Mouse (Mus musculus) lung, embryonic 15.5 days (tissue): ENCODE measurements around the gene Gtpbp6. TPM values are rescaled to one million over a fixed set of nuclear protein-coding genes. Genes with fewer than 3 reads are reported as not detected.
"Not testable (repeated sequence)": the region's sequence is repeated elsewhere in the genome, so short reads cannot be mapped to it uniquely, and the experiment has no call there.

ENCODE experiments used
- ATAC-seq: fragments of 200-750 bp; cut with Nextera tagmentation; 2 replicates; pipeline ENCODE4 v1.8.0; 2017; ENCODE audit warnings: moderate number of reproducible peaks, borderline replicate concordance; ENCODE audit not compliant: low FRiP score, low TSS enrichment; ENCODE audit errors: extremely low read depth
- H3K27ac ChIP-seq: fragments of 300-500 bp; sonication (generic); 2 replicates; pipeline ENCODE4 v1.5.1; 2015; ENCODE audit warnings: moderate library complexity, mild to moderate bottlenecking, inconsistent platforms
- H3K27me3 ChIP-seq: fragments of 300-500 bp; sonication (generic); 2 replicates; pipeline ENCODE4 v1.6.1; 2015; ENCODE audit warnings: inconsistent platforms
- H3K36me3 ChIP-seq: fragments of 300-500 bp; sonication (generic); 2 replicates; pipeline ENCODE4 v1.6.1; 2015; ENCODE audit warnings: inconsistent platforms
- H3K4me1 ChIP-seq: fragments of 300-500 bp; sonication (generic); 2 replicates; pipeline ENCODE4 v1.6.1; 2015; ENCODE audit warnings: inconsistent platforms
- H3K4me2 ChIP-seq: fragments of 300-500 bp; sonication (generic); 2 replicates; pipeline ENCODE4 v1.6.1; 2015; ENCODE audit warnings: inconsistent platforms, mild to moderate bottlenecking, moderate library complexity
- H3K4me3 ChIP-seq: fragments of 300-500 bp; sonication (generic); 2 replicates; pipeline ENCODE4 v1.5.1; 2015; ENCODE audit warnings: mild to moderate bottlenecking, inconsistent platforms
- H3K9ac ChIP-seq: fragments of 300-500 bp; sonication (generic); 2 replicates; pipeline ENCODE4 v1.6.1; 2015; ENCODE audit warnings: inconsistent platforms
- H3K9me3 ChIP-seq: fragments of 300-500 bp; sonication (generic); 2 replicates; pipeline ENCODE4 v1.6.1; 2016; ENCODE audit warnings: inconsistent platforms
- WGBS: fragments of 180-500 bp; shearing (Covaris S2); methylation state at CpG from one replicate; pipeline ENCODE4 v1.1.7; 2015; 5-methylcytosine and 5-hydroxymethylcytosine counted together
- polyA plus RNA-seq: library from polyadenylated mRNA; unstranded; fragments of >200 nt; fragmentation: Nextera tagmentation; extraction: Ambion mirVana; gene quantifications from 2 replicates; pipeline ENCODE4 v1.2.1, GENCODE M21; 2015

Gene Gtpbp6
- polyA plus RNA-seq, result 37.5 and 37.6 TPM in 2 replicates

- peak within 1 kb of the TSS; percentile 98 for H3K27ac ChIP-seq
- under 1% methylated on average over 66 of the region's 71 CpGs for whole genome bisulfite sequencing
- ATAC-seq, result peak; percentile 88
- H3K4me2 ChIP-seq, result peak within 1 kb of the TSS; percentile 84
- H3K4me1 ChIP-seq, result peaks cover 14% of the 10 kb centered on the region
- H3K36me3 ChIP-seq, result peaks cover 38% of the 10 kb centered on the region
- peak within 1 kb of the TSS; percentile 79 for H3K9ac ChIP-seq
- no peaks in the 10 kb centered on the region for H3K9me3 ChIP-seq
- H3K27me3 ChIP-seq, result no peaks in the 10 kb centered on the region
- H3K4me3 ChIP-seq, result peak within 1 kb of the TSS; percentile 78
Observed at GRCm38 (mm10) chr5:110107581-110108304, at the start of gene Gtpbp6. Gtpbp6 (minus strand) TSS chr5:110108197.

- H3K4me2 ChIP-seq, result no peak overlapping the region
- WGBS, result 83% methylated on average over 5 of the region's 5 CpGs
- H3K4me1 ChIP-seq, result no peaks in the 10 kb centered on the region
- H3K9ac ChIP-seq, result no peak overlapping the region
- no peak overlapping the region for H3K27ac ChIP-seq
- no peaks in the 10 kb centered on the region for H3K9me3 ChIP-seq
- peaks cover 48% of the 10 kb centered on the region for H3K36me3 ChIP-seq
- ATAC-seq, result no peak
- no peak overlapping the region for H3K4me3 ChIP-seq
- no peaks in the 10 kb centered on the region for H3K27me3 ChIP-seq
Observed at GRCm38 (mm10) chr5:110143007-110143406, 35.0 kb upstream of the Gtpbp6 start.

GRCm38 (mm10) chr5:110142309-110142708 is 34.3 kb upstream of the Gtpbp6 start:
- Histone ChIP-seq H3K9me3 (no peaks in the 10 kb centered on the region), H3K4me3 (no peak overlapping the region), H3K27me3 (no peaks in the 10 kb centered on the region), H3K27ac (no peak overlapping the region), H3K4me2 (no peak overlapping the region), H3K9ac (no peak overlapping the region), H3K4me1 (no peaks in the 10 kb centered on the region), H3K36me3 (peaks cover 41% of the 10 kb centered on the region)
- ATAC-seq, result no peak
- WGBS, result 80% methylated on average over 2 of the region's 2 CpGs

GRCm38 (mm10) chr5:110140424-110140823 is 32.4 kb upstream of the Gtpbp6 start:
- Histone ChIP-seq H3K9me3 (no peaks in the 10 kb centered on the region), H3K27ac (no peak overlapping the region), H3K9ac (no peak overlapping the region), H3K4me3 (no peak overlapping the region), H3K4me1 (0 out of 2 replicates have a peak, but pooled peaks cover 2% of the 10 kb centered on the region), H3K4me2 (no peak overlapping the region), H3K27me3 (no peaks in the 10 kb centered on the region), H3K36me3 (peaks cover 25% of the 10 kb centered on the region)
- WGBS, result 86% methylated on average over 7 of the region's 7 CpGs
- ATAC-seq, result no peak

GRCm38 (mm10) chr5:110139325-110139724 is 31.3 kb upstream of the Gtpbp6 start:
- Histone ChIP-seq H3K9ac (no peak overlapping the region), H3K27ac (no peak overlapping the region), H3K27me3 (no peaks in the 10 kb centered on the region), H3K36me3 (peaks cover 15% of the 10 kb centered on the region), H3K4me2 (no peak overlapping the region), H3K4me1 (0 out of 2 replicates have a peak, but pooled peaks cover 2% of the 10 kb centered on the region), H3K4me3 (no peak overlapping the region), H3K9me3 (no peaks in the 10 kb centered on the region)
- WGBS, result 91% methylated on average over 3 of the region's 3 CpGs
- ATAC-seq, result no peak

GRCm38 (mm10) chr5:110137816-110138215 is 29.8 kb upstream of the Gtpbp6 start:
- WGBS, result 91% methylated on average over 3 of the region's 3 CpGs
- no peak overlapping the region for H3K4me3 ChIP-seq
- no peaks in the 10 kb centered on the region for H3K27me3 ChIP-seq
- no peak overlapping the region for H3K27ac ChIP-seq
- H3K4me1 ChIP-seq, result 0 out of 2 replicates have a peak, but pooled peaks cover 2% of the 10 kb centered on the region
- no peak overlapping the region for H3K4me2 ChIP-seq
- H3K9ac ChIP-seq, result no peak overlapping the region
- no peaks in the 10 kb centered on the region for H3K9me3 ChIP-seq
- ATAC-seq, result no peak
- H3K36me3 ChIP-seq, result peaks cover 8% of the 10 kb centered on the region

GRCm38 (mm10) chr5:110136087-110136464 is 28.1 kb upstream of the Gtpbp6 start:
- no peaks in the 10 kb centered on the region for H3K27me3 ChIP-seq
- 4% methylated on average over 18 of the region's 18 CpGs for WGBS

GRCm38 (mm10) chr5:110135293-110136086 is 27.5 kb upstream of the Gtpbp6 start, which contains the start of gene Chfr:
Chfr (plus strand) TSS chr5:110135842.
- ATAC-seq, result peak; percentile 99
- H3K9me3 ChIP-seq, result no peaks in the 10 kb centered on the region
- 0 out of 2 replicates have a peak, but pooled peaks cover 2% of the 10 kb centered on the region for H3K4me1 ChIP-seq
- H3K36me3 ChIP-seq, result 0 out of 2 replicates have a peak, but pooled peaks cover 7% of the 10 kb centered on the region
- peak within 1 kb of the TSS; percentile 83 for H3K4me2 ChIP-seq
- H3K4me3 ChIP-seq, result peak within 1 kb of the TSS; percentile 97
- peak within 1 kb of the TSS; percentile 83 for H3K9ac ChIP-seq
- peak within 1 kb of the TSS; percentile 53 for H3K27ac ChIP-seq
- 3% methylated on average over 46 of the region's 46 CpGs for WGBS
- H3K27me3 ChIP-seq, result no peaks in the 10 kb centered on the region

More at GRCm38 (mm10) chr5:110136087-110136464, 28.1 kb upstream of the Gtpbp6 start:
- H3K4me1 ChIP-seq, result 0 out of 2 replicates have a peak, but pooled peaks cover 2% of the 10 kb centered on the region
- H3K36me3 ChIP-seq, result 0 out of 2 replicates have a peak, but pooled peaks cover 4% of the 10 kb centered on the region
- peak overlapping the region; percentile 97 for H3K4me3 ChIP-seq
- 0 out of 2 replicates have a peak, but pooled peaks have one; percentile 19 for ATAC-seq
- peak overlapping the region; percentile 83 for H3K4me2 ChIP-seq
- peak overlapping the region; percentile 83 for H3K9ac ChIP-seq
- H3K9me3 ChIP-seq, result no peaks in the 10 kb centered on the region
- H3K27ac ChIP-seq, result peak overlapping the region; percentile 44; the same call in 1 of the 2 replicates

- H3K9me3 ChIP-seq, H3K4me1 ChIP-seq, H3K4me2 ChIP-seq, H3K27me3 ChIP-seq, H3K4me3 ChIP-seq, H3K9ac ChIP-seq, H3K27ac ChIP-seq, ATAC-seq: not testable (repeated sequence)
- peaks cover 12% of the 10 kb centered on the region; the same call in 1 of the 2 replicates for H3K36me3 ChIP-seq
- WGBS, result 86% methylated on average over 3 of the region's 3 CpGs
Observed at GRCm38 (mm10) chr5:110122380-110122779, 14.4 kb upstream of the Gtpbp6 start.

- Histone ChIP-seq H3K27me3 (no peaks in the 10 kb centered on the region), H3K27ac (peak within 1 kb of the TSS; percentile 90), H3K4me3 (peak within 1 kb of the TSS; percentile 64), H3K36me3 (peaks cover 19% of the 10 kb centered on the region), H3K9ac (peak within 1 kb of the TSS; percentile 47), H3K9me3 (no peaks in the 10 kb centered on the region), H3K4me2 (peak within 1 kb of the TSS; percentile 77), H3K4me1 (peaks cover 14% of the 10 kb centered on the region)
- 0% methylated on average over 12 of the region's 12 CpGs for WGBS
- peak; percentile 31 for ATAC-seq
Observed at GRCm38 (mm10) chr5:110109991-110110441, 2.0 kb upstream of the Gtpbp6 start, which contains the start of gene Zfp605. Zfp605 (plus strand) TSS chr5:110110092.

GRCm38 (mm10) chr5:110108305-110108628 is 270 bp upstream of the Gtpbp6 start:
- 0% methylated on average over 7 of the region's 7 CpGs for WGBS
- peak overlapping the region; percentile 98 for H3K27ac ChIP-seq
- peak overlapping the region; percentile 84 for H3K4me2 ChIP-seq
- H3K9me3 ChIP-seq, result no peaks in the 10 kb centered on the region
- peak overlapping the region; percentile 78 for H3K4me3 ChIP-seq
- H3K4me1 ChIP-seq, result peaks cover 14% of the 10 kb centered on the region
- no peak for ATAC-seq
- H3K9ac ChIP-seq, result no peak overlapping the region
- H3K27me3 ChIP-seq, result no peaks in the 10 kb centered on the region
- H3K36me3 ChIP-seq, result peaks cover 33% of the 10 kb centered on the region
